Mouse (Mus musculus): ENCODE measurements around the gene Fga.

- TF ChIP-seq CTCF (IDR thresholded peaks at IDR 0.05) = no peak
- no peak for TF ChIP-seq EP300 (IDR thresholded peaks at IDR 0.05; ENCODE audit: insufficient read depth, low read depth, low read length)
Measured at GRCm38 (mm10) chr3:82980818-82981217, 45.1 kb upstream of the Fga start.

All from heart, adult 2 months (tissue).